Mouse (Mus musculus): ENCODE measurements around the gene Tlk2.

GRCm38 (mm10) chr11:105152017-105152300, 26.6 kb upstream of the Tlk2 start:
- TF ChIP-seq POLR2A (IDR thresholded peaks at IDR 0.05; ENCODE audit: low read depth, low read length) (no peak), CTCF (IDR thresholded peaks at IDR 0.05; ENCODE audit: borderline replicate concordance, insufficient read depth, low read length) (no peak)
